Mouse (Mus musculus): ENCODE measurements around the gene Zfp667.
"Not testable (repeated sequence)": the region's sequence is repeated elsewhere in the genome, so short reads cannot be mapped to it uniquely, and the experiment has no call there.

Zfp667 gene

DNA sequence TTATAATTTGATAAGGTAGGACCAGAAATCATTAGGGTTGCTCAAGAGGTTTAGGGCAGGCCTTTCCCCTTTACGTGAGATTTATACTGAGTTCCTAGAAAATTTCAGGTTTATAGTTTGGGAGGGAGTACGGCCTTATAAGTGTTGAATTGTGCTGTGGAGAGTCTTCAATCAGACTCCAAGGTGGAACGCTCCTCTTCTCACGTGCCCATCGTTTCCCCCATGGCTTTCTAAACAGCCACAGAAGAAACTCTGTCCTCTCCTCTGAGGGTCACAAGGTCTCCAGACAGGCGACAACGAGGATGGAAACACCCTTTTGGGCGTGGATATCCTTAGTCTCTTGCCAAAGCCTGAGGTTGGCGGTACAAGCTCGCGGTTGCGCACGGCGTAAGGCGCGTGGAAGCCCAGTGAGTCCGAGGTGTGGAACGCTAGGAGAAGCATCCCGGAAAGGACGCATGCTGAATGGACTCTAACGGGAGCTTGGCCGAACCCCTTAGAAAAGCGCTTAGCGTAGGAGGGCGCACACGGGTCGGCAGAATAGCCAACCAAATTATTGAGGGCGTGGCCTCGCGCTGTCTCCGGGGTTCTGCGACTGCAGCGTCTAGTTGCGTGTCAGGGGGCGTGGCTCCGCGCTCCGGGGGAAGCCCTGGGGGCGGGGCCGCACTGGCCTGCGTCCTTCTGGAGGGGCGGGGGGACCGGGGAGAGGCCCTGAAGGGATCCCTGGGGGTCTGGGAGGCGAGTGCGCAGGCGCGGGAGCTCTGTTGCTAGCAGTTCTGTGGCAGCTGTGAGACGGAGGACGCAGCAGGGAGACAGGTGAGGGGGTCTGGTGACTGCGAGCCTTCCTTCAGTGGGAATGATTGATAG is at the start of gene Zfp667:
Gene Zfp667, plus strand, starts transcription at position 738 of the 864 bp plus-strand sequence.
- DNase-seq: peak; percentile 95

- peak; percentile 35 for DNase-seq
Measured at GRCm38 (mm10) chr7:6239787-6240186, 46.6 kb upstream of the Zfp667 start.

GRCm38 (mm10) chr7:6240841-6241425 is 45.4 kb upstream of the Zfp667 start:
- peak; percentile 74 for DNase-seq

- DNase-seq: peak; percentile 84
Measured at GRCm38 (mm10) chr7:6244361-6245292, 41.8 kb upstream of the Zfp667 start.

- no peak for DNase-seq
Measured at GRCm38 (mm10) chr7:6252410-6252809, 34.0 kb upstream of the Zfp667 start, which contains the start of gene Epp13. Epp13 (plus strand) TSS chr7:6252710.

- no peak for DNase-seq
Measured at GRCm38 (mm10) chr7:6254451-6254850, 31.9 kb upstream of the Zfp667 start.

GRCm38 (mm10) chr7:6257386-6257785 is 29.0 kb upstream of the Zfp667 start:
- no peak for DNase-seq

GRCm38 (mm10) chr7:6258232-6259220 is 27.9 kb upstream of the Zfp667 start:
- DNase-seq: no peak

DNA sequence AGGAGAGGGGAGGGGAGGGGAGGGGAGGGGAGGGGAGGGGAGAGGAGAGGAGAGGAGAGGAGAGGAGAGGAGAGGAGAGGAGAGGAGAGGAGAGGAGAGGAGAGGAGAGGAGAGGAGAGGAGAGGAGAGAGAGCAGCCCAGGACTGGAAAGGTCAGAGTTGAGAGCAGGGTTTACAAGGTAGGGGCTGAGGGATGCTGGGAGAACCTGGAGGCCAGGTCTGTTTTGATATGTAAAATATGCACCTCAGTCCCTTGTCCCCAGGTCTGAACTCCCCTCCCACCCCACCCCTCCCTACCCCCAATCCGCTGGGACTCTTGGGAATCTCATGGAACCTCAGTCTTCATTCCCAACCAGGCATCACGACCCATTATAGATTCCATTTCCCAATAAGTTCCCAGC is 26.4 kb upstream of the Zfp667 start:
- not testable (repeated sequence) for DNase-seq

GRCm38 (mm10) chr7:6262120-6262519 is 24.3 kb upstream of the Zfp667 start:
- peak; percentile 33 for DNase-seq

GRCm38 (mm10) chr7:6262984-6263383 is 23.4 kb upstream of the Zfp667 start:
- no peak for DNase-seq

DNA sequence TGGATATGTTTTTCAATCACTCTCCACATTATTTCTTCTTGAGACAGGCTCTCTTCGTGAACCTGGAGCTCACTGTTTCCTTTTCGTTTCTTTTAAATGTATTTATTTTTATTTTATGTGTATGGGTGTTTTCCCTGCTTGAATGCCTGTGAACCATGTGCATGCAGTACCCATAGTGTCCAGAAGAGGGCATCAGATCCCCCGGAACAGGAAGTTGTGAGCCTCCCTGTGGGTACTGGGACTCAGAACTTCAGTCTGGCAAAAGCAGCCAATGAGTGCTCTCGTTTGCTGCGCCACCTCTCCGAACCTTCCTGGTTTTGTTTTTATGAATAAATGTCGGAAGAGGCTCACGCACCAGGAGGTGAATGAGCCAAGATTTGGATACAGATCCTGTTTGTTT is 20.7 kb upstream of the Zfp667 start:
- peak; percentile 35 for DNase-seq

DNA sequence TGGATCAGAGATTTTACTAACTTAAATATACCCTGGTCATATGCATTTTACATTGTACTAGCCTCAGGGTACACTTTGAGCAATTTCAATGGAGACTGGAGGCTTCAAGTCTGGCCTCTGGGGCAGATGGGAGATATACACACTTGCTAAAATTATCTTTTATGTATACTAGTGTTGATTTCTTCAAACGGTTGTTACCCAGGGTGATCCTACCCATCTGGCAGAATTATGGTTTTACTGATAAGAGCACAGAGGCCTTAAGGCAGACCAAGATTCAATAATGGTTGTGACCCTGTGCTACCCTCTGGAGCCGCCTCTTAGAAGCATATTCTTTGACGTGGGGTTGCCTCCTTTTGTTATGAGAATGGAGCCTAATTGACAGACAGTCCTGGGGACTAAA is 8.5 kb upstream of the Zfp667 start:
- DNase-seq: no peak

- peak; percentile 84 for DNase-seq
Measured at GRCm38 (mm10) chr7:6282749-6283148, 3.6 kb upstream of the Zfp667 start.

DNA sequence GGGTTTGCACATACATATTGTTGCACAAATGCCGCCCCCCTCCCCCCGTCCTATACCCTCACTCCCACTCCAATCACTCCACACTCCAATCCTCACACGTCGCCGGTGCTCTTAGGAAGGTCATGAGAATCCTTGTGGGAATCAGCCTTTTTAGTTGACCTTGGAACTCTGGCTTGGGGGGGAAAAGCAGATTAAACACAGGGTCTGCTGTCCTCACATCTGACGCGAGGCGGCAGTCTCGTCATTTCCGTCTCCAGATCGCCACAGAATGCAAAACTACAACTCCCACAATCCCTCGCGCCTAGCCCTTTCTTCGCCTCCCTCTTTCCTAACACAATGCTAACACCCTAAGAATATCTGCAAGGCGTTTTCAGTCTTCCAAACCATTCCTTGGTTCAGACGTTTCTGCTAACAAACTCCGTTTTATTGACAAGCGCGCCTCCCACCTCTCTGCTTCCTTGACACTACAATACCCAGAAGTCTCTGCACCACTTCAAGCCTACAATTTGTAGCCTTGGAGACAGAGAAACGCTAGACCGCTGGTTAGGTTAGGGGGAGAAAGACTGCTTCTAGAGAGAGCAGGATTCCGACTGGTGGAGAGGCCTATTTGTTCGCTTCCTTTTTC is 2.8 kb upstream of the Zfp667 start:
- DNase-seq: peak; percentile 87

DNA sequence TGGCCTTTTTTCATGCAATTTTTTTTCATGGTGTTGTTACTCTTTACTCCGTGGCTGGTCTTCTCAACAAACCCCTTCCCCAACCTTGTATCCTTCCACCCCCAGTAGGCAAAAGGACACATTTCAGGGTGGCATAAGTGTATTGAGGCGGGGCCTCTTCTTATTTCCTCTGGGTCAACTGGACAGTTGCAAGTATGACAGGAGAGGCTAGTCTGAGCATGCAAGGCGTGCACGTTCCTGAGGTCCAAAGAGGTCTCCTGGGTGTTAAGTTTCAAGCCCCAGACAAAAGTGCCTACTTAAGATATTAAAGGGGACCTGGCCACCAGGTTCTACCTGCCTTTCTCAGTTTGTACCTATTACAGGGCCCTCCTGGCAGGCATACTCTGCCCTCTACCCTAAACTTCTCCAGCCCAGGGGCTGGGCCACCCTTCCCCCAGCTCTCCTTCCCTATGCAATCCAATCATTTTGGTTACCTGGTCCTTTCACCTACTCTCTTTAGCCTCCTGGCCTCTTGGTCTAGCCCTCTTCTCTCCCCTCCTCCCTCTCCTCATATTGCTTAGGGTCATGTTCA is 1.9 kb upstream of the Zfp667 start:
- DNase-seq: peak; percentile 7

DNA sequence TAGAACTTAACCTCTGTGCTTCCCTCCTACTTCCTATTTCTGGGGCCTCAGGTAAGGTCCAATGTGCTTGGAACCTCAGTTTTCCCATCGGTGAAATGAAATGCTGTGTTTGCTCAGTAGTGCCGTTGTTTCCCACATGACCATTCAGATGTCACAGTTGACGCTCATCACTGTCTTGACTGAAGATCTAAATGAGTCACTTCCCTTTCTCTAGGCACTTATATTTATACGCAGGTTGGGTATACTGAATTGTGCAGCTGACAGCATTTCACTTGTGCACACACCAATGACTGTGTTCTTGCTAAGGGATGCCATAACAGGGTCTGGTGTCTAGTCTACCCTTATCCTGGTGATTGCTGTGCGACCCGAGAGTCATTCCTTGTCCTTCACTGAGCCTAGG is 1.0 kb upstream of the Zfp667 start:
- DNase-seq: no peak

GRCm38 (mm10) chr7:6286921-6287531 is 647 bp downstream of the Zfp667 start:
- peak; percentile 10 for DNase-seq

DNA sequence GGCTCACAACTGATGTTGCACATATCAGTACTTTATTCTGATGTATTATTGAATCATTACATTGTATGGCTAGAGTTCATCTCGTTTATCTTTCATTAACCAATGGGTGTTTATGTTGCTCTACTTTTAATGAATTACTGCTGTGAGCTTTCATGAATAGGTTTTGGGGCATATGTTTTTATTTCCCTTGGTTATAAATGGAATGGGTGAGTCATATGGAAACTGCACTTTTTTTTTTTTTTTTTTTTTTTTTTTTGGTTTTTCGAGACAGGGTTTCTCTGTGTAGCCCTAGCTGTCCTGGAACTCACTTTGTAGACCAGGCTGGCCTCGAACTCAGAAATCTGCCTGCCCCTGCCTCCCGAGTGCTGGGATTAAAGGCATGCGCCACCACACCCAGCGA is 4.7 kb downstream of the Zfp667 start:
- not testable (repeated sequence) for DNase-seq

- not testable (repeated sequence) for DNase-seq
Measured at GRCm38 (mm10) chr7:6300796-6301195, 14.4 kb downstream of the Zfp667 start.
